Mouse (Mus musculus): ENCODE results near the gene Nol11.

The Nol11 gene

GRCm38 (mm10) chr11:107188565-107189552 lies at the start of gene Nol11:
Gene Nol11 (minus strand): TSS chr11:107189381.
- DNase-seq: peak; percentile 99

DNA sequence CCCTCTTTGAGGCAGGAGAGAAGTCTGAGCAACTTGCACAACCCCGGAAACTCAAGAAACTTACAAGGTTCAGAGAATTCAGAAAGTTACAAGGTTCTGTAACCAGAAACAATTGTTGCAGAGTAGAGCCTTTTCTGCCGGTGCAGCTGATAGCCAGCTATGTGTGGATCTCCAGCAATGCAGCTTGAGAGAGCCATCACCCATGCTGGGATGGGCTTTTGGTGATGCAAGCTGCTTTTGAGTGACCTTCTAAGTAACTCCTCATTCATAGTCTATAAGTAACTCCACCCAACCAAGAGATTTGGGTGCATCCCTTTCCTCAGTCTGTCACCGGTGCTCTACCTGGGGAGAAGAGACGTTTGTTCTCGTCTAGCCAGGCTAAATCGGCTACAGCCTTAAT lies 49.3 kb upstream of the Nol11 start:
- DNase-seq: no peak

DNA sequence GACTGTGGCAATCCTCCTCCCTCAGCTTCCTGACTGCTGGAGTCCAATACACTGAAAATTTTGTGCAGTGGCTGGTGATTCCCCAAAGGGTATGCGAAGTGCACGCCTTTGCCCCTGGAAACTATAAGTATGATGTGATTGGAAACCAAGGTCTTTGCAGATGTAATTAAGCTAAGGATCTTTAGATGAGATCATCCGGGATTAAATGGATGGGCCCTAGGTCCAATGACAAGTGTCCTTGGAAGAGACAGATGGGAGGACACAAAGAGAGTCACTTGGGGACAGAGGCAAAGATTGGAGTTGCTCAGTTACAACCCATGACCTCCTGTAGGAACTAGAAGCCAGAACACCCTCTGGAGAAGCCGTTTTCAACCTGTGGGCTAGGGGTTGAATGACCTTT lies 48.4 kb upstream of the Nol11 start:
- DNase-seq: no peak

GRCm38 (mm10) chr11:107233252-107233890 lies 44.2 kb upstream of the Nol11 start:
- DNase-seq: no peak

DNA sequence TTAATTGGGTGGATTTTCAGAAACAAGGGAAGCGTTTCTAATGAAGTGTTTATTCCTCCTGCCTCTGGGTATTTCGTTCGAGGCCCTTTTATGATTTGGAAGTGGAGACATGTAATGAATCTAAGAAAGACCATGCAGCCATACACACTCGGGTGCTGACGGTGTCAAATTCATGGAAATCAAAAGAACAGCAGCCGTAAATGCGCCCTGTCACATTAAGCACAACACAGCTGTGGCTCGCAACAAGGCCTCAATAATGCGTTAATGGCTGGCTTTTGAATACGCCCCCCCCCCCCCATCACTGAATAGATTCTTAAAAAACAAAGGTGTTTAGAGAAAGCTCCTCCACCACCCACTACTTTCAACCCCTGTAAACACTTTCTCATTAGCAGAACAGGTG lies 40.9 kb upstream of the Nol11 start:
- DNase-seq: no peak

DNA sequence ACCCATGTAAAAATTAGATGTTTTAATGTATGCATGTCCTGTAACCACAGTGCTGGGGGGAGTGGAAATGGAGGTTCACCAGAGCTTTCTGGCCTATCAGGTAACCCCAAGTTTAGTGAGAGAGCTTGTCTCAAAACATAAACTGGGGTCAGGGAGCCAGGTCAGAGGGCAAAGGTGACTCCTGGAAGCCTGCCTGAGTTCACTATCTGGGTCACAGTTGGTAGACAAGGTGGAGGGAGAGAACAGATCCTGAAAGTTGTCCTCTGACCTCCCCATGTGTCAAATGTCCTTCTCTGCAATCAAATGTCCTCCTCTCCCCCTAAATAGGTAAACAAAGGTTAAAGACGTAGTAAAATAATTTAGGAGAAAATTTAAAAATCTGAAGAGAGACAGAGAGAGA lies 37.2 kb upstream of the Nol11 start:
- DNase-seq: no peak

- no peak for DNase-seq
Observed at GRCm38 (mm10) chr11:107226013-107226412, 36.8 kb upstream of the Nol11 start.

DNA sequence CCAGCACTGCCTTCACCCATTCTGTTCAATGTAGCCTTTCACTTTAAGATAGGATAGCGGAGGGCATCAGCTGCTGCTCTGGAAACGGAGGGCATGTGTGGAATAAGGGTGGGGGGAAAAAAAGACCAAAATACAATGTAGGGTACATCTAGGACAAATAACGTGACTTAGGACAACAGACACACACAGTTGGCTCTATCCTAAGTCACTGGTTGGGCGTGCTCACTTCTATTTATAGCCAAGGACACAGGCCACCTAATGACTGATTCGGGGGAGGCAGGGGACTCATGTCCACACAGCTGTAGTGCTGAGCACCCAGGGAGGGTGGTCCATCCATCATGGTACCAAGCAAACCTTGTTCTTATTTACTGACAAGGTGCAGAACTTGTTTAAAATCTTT lies 36.1 kb upstream of the Nol11 start:
- no peak for DNase-seq

DNA sequence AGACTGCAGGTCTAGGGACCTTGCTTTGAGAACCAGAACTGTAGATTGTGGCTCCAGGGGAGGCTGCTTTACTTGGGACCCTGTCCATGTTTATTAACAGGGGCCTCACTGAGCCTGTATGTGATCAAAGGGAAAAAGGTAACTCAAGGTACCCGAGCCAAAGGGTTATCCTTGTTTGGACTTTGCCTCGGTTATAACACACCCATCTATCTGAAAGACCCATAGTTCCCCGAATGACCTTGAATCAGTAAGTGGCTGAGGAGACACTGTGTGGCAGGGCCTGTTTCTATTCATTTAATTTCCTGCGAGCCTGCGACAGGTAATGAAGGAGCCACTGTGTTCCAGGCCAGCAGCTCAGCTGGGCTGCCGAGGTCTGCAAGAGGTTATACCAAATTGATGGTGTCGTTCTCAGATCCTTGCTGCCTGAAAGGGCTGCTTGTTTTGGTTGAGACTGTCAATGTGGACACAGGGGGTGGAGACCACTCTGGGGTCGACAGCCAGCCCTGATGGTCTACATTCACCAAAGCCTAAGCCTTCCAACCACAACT lies 34.6 kb upstream of the Nol11 start:
- no peak for DNase-seq

DNA sequence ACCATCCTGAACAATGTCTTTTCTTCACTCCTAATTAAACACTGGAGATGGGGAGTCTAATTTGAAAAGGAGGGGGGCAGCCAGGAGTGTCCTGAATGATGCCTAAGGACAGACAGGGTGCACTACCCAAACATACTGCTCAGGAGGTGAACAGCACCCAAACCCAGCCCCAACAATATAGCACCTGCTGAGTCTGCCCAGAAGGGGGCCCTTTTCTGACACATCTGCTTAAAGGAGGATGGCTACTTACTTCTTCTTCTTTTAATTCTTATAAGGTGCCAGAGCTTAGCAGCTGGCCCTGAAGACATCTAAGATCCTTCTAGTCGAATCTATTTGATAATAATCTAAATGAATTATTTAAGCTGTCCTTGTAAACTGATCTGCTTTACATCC lies 34.0 kb upstream of the Nol11 start:
- DNase-seq: peak; percentile 37 to 44

DNA sequence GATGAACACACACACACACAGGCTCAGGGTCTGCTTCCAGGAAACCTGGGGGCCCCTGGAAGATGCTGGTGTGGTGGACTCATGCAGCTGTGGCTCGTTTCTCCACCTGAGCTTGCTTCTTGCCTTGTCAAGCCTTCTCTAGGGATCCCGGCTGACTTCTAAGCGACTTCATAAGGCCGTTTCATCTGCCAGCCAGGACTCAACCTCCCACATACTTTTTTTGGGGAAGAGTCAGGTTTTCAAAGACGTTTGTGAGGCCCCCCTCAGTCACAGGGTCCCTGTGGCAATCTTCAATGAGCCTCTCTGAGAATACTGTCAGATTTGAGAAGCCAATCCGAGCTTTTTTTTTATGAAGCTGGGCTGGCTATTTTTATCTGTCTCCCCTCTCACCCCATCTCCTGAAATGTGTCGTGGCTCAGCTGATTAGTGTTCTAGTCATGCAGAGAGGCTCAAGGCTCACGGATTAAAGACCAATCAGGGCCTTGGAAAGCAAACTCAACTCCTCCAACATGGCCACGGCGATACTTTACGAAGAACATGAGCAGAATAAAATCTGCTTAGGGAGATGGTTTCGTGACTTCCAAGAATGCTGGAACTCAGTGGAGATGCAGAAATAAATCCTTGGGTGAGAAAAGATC lies 33.5 kb upstream of the Nol11 start:
- no peak for DNase-seq

GRCm38 (mm10) chr11:107215111-107215510 lies 25.9 kb upstream of the Nol11 start:
- no peak for DNase-seq

GRCm38 (mm10) chr11:107213745-107214144 lies 24.6 kb upstream of the Nol11 start:
- DNase-seq: no peak

- DNase-seq: no peak
Observed at GRCm38 (mm10) chr11:107209818-107210217, 20.6 kb upstream of the Nol11 start.

- no peak for DNase-seq
Observed at GRCm38 (mm10) chr11:107201773-107202172, 12.6 kb upstream of the Nol11 start.

DNA sequence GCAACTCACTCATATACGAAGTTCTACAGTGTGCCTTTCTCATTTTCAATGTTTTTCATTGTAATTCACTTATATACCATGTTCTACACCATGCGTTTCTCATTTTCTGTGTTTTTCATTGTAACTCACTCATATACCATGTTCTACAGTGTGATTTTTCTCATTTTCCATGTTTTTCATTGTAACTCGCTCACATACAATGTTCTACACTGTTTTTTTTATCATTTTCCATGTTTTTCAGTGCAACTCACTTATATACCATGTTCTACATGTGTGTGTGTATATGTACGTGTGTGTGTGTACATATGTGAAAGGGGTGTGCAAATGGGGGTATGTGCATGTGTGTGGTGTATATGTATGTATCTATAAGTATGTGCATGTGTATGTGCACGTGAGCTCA lies 10.1 kb upstream of the Nol11 start:
- no peak for DNase-seq

DNA sequence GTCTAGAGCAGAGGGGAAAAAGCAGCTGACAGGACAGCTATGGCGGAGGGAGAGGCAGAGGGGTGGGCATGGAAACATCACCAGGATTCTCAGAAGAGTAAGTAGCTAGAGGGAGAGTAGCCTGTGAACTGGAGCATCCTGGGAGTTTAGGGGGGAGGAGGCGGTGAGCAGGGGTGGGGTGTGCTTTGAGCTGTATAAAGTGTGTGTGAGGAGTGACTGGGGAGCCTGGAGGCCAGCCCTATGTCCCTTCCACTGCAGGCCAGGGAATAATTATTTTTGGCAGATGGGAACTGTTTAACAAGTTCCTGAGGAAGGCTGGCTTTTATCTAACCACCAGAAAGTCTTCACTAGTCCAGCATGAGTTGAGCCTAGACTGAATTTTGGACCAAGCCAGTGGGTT lies 6.2 kb upstream of the Nol11 start:
- no peak for DNase-seq

GRCm38 (mm10) chr11:107190376-107190775 lies 1.2 kb upstream of the Nol11 start:
- peak in 1 of 2 experiments; percentile 10 for DNase-seq

DNA sequence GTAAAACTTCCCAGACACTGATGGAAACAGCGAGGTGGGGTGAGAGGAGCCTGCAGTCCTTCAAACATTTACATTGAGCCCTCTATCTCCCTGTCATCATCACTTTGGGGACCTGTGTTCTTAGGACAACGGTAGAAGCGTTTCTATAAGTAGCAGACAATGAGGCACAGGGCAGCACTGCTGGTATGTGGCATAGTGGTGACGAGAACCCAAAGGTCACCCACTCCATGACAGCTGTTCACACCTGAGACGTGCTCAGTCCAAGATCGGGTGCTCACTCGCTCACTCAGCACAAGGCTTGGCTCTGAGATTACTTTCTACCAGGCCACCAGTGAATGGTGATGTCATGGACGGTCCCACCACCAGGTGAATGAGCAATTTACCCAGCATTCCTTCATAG lies 5.4 kb downstream of the Nol11 start:
- no peak for DNase-seq

GRCm38 (mm10) chr11:107161215-107161614 lies 28.0 kb downstream of the Nol11 start:
- no peak for DNase-seq

DNA sequence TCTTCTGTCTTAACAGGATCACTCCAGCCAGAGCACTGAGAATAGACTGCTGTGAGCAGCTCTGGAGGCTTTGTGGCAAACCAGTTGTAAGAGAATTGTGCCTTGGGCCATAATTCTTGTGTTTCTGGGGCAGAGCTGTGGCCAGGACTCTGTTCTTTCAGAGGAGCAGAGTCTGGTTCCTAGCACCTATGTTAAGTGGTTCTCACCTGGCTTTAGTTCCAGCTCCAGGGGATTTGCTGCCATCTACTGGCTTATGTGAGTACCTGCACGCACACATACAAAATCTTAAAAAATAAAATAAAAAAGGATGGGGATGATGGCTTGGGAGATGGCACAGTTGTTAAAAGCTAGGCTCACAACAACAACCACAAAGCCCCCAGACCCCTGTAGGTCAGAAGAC lies 30.1 kb downstream of the Nol11 start:
- no peak for DNase-seq

GRCm38 (mm10) chr11:107156977-107157642 lies 32.1 kb downstream of the Nol11 start:
- no peak for DNase-seq

DNA sequence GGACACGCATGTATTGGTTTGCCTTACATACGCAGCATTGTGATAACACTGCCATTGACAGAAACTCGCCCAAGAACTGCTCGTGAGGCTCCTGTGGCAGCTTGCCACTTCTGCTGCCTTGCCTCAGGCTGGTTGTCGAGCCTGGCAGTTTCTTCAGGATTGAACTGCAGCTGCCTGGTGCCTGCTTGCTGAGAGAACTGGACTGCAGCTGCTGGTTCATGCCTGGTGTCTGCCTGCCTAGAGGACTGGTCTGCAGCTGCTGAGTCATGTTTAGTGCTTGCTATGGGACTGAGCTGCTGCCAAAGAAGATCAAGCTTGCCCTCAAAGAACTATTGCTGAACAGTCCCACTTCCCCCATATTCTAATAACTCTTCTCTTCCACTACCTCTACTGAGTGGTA lies 33.9 kb downstream of the Nol11 start:
- no peak for DNase-seq

Measured in kidney, postnatal 4 days (tissue).